Mouse (Mus musculus) testis, adult 2 months (tissue): ENCODE measurements around the gene Fbxo28. TPM values are rescaled to one million over a fixed set of nuclear protein-coding genes. Genes with fewer than 3 reads are reported as not detected.

Experiments
- H3K27ac ChIP-seq: fragments of 200-500 bp; 2 replicates; pipeline ENCODE4 v1.5.1; 2012; ENCODE audit warnings: low read depth, low read length; ENCODE audit not compliant: control insufficient read depth, insufficient read depth
- H3K27me3 ChIP-seq: fragments of 200-500 bp; 2 replicates; pipeline ENCODE4 v1.6.1; 2012; ENCODE audit warnings: mild to moderate bottlenecking, low read length, moderate library complexity; ENCODE audit not compliant: control insufficient read depth, insufficient read depth
- H3K36me3 ChIP-seq: fragments of 200-500 bp; 2 replicates; pipeline ENCODE4 v1.6.1; 2012; ENCODE audit warnings: mild to moderate bottlenecking, low read length; ENCODE audit not compliant: control insufficient read depth, insufficient read depth
- H3K4me1 ChIP-seq: fragments of 200-500 bp; 2 replicates; pipeline ENCODE4 v1.6.1; 2012; ENCODE audit warnings: low read length; ENCODE audit not compliant: control insufficient read depth, insufficient read depth
- H3K4me3 ChIP-seq: fragments of 200-500 bp; 2 replicates; pipeline ENCODE4 v1.5.1; 2012; ENCODE audit warnings: low read depth, mild to moderate bottlenecking, low read length, moderate library complexity, mixed read lengths; ENCODE audit not compliant: control insufficient read depth
- CTCF ChIP-seq: fragments of 200-500 bp; IDR thresholded peaks from 2 replicates; pipeline ENCODE4 v1.5.1; 2012; ENCODE audit warnings: low read depth, mild to moderate bottlenecking, inconsistent platforms, low read length, moderate library complexity; ENCODE audit not compliant: control insufficient read depth, insufficient read depth, insufficient replicate concordance
- POLR2A ChIP-seq: fragments of 200-500 bp; IDR thresholded peaks from 2 replicates; pipeline ENCODE4 v1.6.1; 2012; ENCODE audit warnings: low read depth, mild to moderate bottlenecking, inconsistent platforms, low read length, moderate library complexity; ENCODE audit not compliant: control insufficient read depth
- polyA plus RNA-seq: library from polyadenylated mRNA; depleted of rRNA; stranded (reverse); fragments of >200 nt; gene quantifications from 2 replicates; pipeline ENCODE4 v1.2.3, GENCODE M21; 2012

Fbxo28 gene
- polyA plus RNA-seq, 1 experiment: 7.9 TPM

DNA sequence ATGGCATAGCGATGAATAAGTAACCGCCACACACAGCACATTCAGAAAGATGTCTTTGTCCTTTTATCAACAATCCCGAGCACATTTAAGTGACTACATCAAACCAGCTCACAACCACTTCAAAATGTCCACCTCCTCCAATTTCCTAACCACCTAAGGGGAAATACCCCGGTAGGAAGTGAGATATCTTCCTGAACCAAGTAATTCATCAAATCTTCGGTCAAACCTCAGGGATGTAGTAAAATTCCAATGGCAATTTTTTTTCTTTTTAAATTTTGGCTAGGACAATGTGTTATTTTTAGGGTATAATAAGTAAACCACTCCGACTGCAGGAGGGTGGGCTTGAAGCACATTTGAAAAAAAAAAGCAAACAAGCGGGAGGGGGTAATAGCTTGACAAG, 1.1 kb downstream of the Fbxo28 start:
- Histone ChIP-seq H3K4me3 (peak overlapping the region; percentile 97), H3K4me1 (no peaks in the 10 kb centered on the region), H3K27me3 (no peaks in the 10 kb centered on the region), H3K27ac (no peak overlapping the region), H3K36me3 (no peaks in the 10 kb centered on the region; the same call in 1 of the 2 replicates)
- TF ChIP-seq CTCF (no peak), POLR2A (no peak)

DNA sequence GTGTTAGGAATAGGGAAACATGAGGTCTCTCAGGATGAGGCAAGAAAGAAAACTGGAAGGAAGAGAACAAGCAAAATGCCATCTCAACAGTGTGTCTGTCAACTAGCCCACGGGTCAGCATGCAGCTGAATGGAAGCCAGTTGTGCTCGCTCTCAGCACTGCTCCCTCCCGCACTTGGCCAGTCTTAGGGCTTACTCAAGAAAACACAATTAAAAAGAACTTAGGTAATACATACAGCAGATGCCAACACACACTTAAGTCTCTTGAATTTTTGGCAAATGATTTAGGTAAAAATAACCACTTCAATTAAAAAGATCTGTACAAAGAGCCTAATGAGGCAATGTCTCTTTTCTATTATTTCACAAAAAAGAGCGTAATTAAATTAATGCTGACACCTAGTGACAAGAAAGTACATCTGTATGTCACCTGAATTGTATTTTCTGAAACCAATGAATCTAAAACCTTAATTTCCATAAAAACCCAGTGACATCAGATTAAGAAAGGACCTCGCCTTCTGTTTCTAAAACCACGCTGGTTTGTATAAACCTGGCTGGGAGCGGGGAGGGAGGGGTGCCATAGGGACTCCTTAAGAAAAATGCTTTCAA, 2.4 kb downstream of the Fbxo28 start:
- TF ChIP-seq CTCF: no peak
- no peak for TF ChIP-seq POLR2A

DNA sequence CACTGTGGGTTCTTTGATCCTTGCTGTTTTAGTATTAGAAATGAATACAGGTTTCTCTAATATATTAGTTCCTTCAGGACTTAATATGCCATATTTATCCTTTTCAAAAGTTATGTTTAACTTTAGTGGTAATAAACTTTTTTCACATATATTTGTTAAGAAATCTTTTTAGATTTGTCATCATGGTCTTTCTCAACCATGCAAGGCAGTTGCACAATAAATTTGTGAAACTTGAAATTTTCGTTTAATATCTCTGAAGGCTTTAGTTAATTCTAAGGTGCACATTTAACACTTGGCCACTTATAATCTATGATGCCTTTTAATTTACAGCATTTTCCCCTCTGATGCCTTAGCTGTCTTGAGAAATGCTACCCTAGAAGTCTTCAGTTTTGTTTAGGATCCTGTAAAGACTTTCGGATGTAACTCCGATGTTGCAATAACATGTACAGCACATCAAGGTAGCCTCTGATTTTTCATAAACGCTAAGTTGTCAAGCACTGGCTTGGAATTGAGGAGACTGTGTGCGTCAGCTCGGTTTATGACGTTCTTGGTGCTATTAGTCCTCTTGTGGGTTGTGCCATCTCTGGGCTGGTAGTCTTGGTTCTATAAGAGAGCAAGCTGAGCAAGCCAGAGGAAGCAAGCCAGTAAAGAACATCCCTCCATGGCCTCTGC, 7.5 kb downstream of the Fbxo28 start:
- no peaks in the 10 kb centered on the region for H3K4me1 ChIP-seq
- H3K4me3 ChIP-seq: no peak overlapping the region
- no peak overlapping the region for H3K27ac ChIP-seq
- H3K36me3 ChIP-seq: no peaks in the 10 kb centered on the region; the same call in 1 of the 2 replicates
- H3K27me3 ChIP-seq: no peaks in the 10 kb centered on the region
- TF ChIP-seq CTCF (no peak), POLR2A (no peak)

More for the DNA sequence above, 2.4 kb downstream of the Fbxo28 start:
- H3K36me3 ChIP-seq: no peaks in the 10 kb centered on the region; the same call in 1 of the 2 replicates
- no peaks in the 10 kb centered on the region for H3K4me1 ChIP-seq
- no peak overlapping the region for H3K4me3 ChIP-seq
- no peak overlapping the region for H3K27ac ChIP-seq
- no peaks in the 10 kb centered on the region for H3K27me3 ChIP-seq

- no peak overlapping the region for H3K4me3 ChIP-seq
- peaks cover 2% of the 10 kb centered on the region for H3K36me3 ChIP-seq
- H3K27ac ChIP-seq: no peak overlapping the region
- no peaks in the 10 kb centered on the region for H3K27me3 ChIP-seq
- H3K4me1 ChIP-seq: no peaks in the 10 kb centered on the region
- TF ChIP-seq POLR2A (no peak), CTCF (no peak)
Observed at GRCm38 (mm10) chr1:182332090-182333034, 9.1 kb downstream of the Fbxo28 start.

- Histone ChIP-seq H3K36me3 (peaks cover 3% of the 10 kb centered on the region), H3K4me1 (no peaks in the 10 kb centered on the region), H3K27ac (no peak overlapping the region), H3K27me3 (no peaks in the 10 kb centered on the region), H3K4me3 (no peak overlapping the region)
- no peak for TF ChIP-seq CTCF
- TF ChIP-seq POLR2A: no peak
Observed at GRCm38 (mm10) chr1:182325919-182326318, 15.5 kb downstream of the Fbxo28 start.

- no peak overlapping the region for H3K27ac ChIP-seq
- peaks cover 3% of the 10 kb centered on the region for H3K36me3 ChIP-seq
- H3K4me3 ChIP-seq: no peak overlapping the region
- no peaks in the 10 kb centered on the region for H3K4me1 ChIP-seq
- no peak for TF ChIP-seq POLR2A
- TF ChIP-seq CTCF: no peak
- no peaks in the 10 kb centered on the region for H3K27me3 ChIP-seq
Observed at GRCm38 (mm10) chr1:182324552-182324951, 16.9 kb downstream of the Fbxo28 start.

DNA sequence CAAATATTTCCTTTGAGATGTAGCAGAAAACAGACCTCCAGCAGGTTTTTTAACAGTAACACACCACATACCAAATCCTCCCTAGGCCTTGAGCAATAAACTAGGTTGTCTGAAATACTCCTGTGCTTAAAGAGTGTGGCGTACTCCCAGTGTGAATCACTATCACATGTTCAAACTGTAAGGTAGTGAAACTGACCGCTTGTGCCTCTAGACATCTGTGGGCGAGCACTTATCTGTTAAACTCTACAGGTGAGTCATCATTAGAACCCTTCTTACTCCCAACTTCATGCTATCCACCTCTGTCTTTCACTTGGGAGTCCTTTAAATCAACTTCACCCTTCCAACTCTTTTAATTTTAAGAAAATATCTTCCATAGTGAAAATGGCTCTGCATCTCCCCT, 18.3 kb downstream of the Fbxo28 start:
- Histone ChIP-seq H3K27me3 (no peaks in the 10 kb centered on the region), H3K36me3 (peaks cover 3% of the 10 kb centered on the region), H3K27ac (no peak overlapping the region), H3K4me3 (no peak overlapping the region), H3K4me1 (no peaks in the 10 kb centered on the region)
- TF ChIP-seq POLR2A: no peak
- no peak for TF ChIP-seq CTCF
